Mouse (Mus musculus) urinary bladder, postnatal 25 days (tissue): ENCODE measurements at regions not wholly inside any gene's neighbourhood (a gene's known extent, or its start where the extent isn't known, plus 50 kb on each side); places are given as distances from the start of the nearest gene placed in this dataset.
"Not testable (repeated sequence)": the region's sequence is repeated elsewhere in the genome, so short reads cannot be mapped to it uniquely, and the experiment has no call there.

ENCODE experiments used
- DNase-seq: peaks from one replicate; pipeline ENCODE4 v3.0.0; 2022; ENCODE audit warnings: low spot score

DNA sequence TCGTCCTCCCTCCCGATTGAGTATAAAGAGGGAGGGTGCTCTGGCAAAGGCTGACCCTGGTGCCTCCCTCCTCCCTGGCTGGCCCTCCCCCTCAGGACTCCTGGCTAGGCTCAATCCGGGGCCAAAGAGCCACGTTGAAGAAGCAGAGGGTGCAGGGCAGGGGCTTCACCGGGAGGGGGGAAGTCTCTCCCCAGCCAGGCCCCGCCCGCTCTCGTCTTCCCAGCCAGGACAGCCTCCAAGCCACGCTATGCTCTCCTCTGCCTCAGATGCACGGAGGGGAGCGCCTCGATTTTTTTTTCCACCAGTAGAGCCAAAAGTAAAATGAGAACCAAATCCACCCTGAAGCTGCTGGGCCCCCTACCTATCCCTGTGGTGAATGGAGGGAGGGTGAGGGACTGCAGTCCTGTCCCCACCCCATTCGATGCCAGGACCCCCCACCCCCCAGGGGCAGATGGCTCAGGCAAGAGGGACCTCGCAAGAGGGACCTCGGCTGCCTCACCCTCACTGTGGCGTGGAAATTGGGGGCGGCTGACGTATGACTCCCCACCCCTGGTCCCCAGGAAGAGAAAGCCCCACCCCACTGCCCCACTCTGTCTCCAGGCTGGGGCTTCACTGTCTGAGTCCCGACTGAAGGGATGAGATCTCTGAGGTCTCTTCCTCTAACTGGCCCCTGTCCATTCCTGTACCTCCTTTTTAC lies 53.2 kb upstream of the Col1a1 start:
- peak; percentile 29 for DNase-seq

DNA sequence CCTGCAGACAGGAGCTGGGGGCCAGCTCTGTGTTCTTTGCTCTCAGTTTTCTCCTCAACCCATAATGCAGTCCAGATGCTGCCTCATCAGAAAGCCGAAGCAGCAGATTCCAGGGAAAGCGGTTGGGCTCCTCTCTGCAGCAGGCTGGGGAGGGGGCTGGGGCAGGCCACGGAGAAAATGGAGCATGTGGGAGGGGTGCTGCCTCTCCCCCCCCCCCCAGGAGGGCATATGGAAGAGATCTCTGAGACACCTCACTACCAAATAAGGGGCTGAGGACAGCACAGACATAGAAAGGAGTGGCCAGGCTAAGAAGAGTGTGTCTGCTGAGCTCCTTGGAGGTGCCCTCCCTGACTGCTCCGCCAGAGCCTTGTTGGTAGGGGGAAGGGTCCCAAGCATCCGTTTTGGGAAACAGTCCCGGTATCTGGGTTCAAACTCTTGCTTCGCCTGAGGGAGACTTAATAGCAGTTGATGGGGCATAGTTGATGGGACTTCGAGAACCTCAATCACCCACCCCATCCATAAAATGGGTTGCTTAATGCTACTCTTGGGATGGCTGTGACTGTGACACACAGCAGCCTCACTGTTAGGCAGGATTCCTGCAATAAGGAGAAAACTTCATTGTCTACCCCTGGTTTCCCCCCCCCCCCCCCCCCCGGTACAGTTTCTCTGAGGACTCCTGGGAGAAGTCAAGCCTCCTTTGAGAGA lies 53.9 kb upstream of the Col1a1 start:
- no peak for DNase-seq

DNA sequence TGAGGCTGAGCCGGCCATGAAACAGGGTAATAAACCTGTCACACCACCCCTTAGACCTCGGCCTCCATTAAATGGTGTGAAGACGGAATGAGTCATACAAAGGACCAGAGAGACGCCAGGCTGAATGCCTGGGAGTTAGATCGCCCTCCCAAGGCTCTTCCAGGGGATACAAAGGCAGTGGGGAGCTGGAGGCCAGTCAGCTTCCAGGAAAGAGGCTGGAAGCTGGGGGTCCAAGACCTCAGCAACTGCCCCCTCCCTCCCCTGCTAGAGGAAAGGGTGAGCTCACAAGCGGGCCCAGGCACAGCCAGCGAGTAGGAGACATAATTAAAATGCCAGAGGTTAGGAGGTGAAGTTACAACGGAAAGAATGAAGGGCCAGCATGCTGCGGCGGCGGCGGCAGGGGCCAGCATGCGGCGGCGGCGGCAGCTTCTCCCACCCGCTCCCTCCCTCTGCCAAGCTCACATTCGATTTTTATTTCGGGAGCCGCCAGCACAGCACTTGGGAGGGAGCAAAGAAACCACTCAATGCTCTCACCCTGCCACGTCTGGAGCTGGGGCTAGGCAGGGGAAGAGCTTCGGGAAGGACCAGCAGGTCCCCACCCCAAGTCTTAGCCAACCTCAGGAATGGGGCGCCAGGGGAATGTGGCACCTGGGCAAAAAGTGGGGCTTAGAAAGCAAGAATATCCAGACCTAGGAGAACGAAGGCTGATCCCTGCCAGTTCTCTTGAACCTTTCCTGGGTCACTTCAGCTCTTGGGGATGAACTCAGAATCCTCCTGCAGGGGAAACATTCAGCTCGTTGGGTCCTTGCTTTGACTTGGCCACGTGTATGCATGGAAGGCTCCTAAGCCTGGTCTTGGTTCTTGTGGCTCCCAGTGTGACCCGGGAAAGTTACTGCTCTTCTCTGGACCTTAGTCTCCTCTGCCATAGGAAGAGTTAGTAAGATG lies 54.9 kb upstream of the Col1a1 start:
- DNase-seq, result peak; percentile 19

DNA sequence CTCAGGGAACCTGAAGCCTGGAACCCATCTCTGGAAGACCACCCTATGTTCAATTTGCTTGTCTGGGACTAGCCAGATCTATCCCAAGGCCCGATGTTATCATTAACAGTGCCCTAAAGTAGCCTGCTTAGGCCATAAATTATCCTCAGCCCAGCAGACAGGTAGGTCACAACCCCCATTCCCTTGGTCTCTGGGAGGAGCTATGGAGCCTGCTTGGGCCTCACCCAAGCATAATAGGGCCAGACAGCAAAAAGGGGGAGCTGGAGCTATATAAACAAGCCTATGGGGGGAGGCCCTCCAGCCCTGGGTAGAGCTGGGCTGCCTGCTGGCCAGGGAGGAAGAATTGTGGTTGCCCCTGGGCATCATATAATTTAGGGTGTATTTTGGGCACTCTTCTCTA lies 59.3 kb upstream of the Col1a1 start:
- DNase-seq, result no peak

DNA sequence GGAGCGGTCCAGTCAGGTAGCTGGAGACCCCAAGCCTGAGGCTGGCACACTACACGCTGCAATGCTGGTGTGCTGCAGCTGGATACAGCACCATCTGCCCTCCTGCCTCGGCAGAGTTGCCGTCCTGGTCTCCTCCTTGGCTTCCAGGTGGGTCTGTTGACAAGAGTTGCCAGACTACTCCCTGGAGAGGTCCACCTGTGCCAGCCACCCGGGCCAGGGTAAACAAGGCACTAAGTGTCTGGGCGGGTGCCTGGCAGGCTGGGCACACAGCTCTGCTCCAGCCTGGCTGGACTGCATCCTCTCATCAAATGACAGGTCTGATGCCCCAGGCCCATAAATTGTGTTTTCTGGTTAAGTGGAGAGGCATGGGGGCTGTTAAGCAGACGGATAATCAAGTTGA lies 61.0 kb upstream of the Col1a1 start:
- no peak for DNase-seq

DNA sequence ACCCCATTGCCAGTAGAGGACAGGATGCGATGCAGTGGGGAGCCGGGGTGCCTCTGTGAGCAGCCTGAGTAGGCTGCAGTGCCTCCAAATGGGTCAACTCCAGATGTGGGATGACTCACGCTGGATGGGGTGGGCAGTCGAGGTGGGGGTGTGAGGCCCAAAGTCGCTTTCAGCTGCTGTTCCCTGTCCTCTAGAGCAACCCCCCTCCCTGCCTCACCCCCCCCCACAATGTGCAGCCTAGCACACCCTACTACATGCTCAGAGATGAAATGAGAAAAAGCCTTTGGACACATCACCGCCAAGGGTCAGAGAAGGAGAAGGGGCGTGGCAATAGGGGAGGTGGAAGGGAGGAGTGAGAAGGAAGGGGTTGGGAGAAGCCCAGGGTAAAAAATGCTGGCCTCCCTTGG lies 61.9 kb upstream of the Col1a1 start:
- peak; percentile 23 for DNase-seq

DNA sequence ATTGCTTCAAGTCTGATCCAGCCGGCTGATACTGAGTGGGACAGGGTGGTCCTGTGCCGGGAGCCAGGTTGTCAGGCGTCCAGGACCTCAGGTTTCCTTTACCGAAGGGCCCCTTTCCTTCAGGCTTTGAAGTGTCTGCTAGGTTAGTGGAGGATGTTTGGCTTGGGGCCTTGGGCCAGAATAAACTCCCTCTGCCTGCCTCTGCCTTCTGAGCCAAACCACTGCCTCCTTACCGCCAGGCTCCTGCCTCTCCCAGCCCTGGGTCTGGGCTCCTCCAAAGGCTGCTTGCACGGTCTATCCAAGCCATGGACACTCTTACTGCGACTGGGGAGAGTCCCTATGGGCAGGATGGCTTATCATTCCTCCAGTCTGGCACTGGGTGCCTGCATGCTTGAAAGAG lies 62.3 kb upstream of the Col1a1 start:
- no peak for DNase-seq

DNA sequence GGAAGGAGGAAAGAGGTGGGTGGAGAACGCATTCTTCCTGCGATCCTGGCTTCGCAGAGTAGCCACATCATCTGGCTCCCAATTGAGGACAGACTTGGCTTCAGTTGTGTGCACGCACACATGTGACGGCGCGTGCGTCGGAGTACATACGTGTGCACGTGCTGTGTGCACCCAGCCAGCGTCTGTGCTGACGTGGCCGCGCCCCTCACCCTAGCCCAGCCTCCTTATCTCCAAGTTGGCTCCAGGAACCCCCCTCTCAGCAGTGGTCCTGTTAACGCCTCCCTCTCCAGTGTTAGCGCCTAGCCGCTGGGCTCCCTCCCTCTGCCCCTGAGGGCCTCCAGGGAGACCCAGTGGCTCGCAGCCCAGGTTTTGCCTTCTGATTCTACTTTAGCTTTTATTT lies 63.1 kb upstream of the Col1a1 start:
- DNase-seq, result peak; percentile 47

DNA sequence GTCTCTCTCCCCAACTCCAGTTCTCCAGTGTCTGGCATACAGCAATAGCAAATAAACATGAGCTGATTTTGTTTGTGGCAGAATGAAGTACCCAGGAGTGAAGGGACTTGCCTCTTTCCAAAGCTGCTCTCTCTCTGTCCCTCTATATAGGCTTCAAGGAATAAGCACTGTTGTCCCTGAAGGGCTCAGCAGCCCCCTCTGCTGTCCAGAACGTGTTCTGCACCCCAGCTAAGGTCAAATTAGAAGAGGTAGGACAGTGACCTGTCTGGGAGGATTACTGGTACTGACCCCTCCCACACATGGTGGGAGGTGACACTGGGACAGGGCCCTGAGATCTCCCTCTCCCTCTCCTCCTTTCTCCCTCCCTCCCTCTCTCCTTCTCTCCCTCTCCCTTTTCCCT lies 65.7 kb upstream of the Col1a1 start:
- DNase-seq, result peak; percentile 60

DNA sequence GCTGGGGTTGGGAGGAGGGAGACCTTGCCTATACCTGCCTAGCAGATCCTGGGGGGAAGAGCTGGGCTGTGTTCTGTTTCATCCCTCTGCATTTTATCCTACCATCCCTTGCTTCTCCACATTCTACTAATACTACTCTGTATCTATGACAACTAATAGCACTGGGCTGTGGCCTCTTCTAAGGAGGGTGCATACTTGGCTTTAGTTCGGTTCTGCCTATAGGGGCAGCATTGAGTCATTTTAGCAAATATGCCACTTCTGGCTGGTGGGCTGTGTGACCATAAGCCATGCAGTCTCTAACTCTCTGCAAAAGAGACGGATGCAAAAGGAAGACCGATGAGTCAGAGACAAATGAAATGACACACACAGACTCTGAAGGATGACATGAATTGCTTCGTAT lies 66.2 kb upstream of the Col1a1 start:
- DNase-seq, result not testable (repeated sequence)

DNA sequence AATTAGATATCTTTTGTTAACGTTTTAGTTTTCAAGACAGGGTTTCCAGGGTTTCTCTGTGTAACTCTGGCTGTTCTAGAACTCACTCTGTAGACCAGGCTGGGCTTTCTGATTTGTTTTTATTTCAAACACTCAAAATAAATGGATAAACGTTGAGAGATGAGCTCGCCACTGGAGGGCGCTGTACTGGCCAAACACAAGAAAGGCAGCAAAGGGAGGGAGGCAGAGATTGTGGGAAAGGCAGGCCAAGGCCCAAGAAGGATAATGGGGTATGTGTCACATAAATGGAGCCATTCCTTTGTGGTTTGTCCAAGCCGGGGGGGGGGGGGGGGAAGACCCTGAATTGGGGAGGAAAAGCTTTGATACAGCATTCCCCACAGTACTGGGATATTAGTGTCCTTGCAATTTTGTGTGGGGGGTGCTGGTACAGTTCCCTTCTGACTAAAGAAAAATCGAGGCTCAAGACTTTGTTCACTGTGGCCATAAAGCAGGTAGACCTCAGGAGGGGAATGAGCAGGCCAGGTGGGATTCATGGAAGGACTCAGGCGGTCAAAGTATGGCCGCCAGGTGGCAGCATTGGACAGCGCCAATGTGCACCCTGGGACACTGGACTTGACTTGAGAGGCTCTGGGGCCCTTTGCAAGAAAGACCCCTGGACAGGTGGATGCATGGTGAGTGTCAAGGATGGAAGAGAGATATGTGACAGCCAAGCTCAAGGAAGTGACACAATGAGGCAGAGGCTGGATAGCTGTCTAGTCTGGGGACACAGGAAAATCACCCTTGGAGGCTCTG lies 69.7 kb upstream of the Col1a1 start:
- peak; percentile 80 for DNase-seq

DNA sequence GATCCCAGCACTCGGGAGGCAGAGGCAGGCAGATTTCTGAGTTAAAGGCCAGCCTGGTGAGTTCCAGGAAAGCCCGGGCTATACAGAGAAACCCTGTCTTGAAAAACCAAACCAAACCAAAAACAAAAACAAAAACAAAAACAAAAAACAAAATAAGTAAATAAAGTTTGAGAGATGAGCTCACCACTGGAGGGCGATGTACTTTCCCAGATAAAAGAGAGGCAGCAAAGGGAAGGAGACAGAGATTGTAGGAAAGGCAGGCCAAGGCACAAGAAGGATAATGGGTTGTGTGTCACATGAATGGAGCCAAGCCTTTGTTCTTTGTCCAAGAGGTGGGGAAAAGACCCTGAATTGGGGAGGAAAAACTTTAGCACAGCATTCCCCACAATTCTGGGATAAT lies 67.6 kb upstream of the Tmem92 start:
- no peak for DNase-seq

DNA sequence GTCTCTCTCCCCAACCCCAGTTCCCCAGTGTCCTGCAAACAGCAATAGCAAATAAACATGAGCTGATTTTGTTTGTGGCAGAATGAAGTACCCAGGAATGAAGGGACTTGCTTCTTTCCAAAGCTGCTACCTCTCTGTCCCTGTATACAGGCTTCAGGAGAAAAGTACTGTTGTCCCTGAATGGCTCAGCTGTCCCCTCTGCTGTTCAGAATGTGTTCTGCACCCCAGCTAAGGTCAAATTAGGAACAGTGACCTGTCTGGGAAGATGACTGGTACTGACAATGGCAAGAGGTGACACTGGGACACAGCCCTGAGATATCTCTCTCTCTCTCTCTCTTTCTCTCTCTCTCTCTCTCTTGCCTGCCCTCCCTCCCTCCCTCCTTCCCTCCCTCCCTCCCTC lies 56.6 kb upstream of the Tmem92 start:
- DNase-seq, result no peak

DNA sequence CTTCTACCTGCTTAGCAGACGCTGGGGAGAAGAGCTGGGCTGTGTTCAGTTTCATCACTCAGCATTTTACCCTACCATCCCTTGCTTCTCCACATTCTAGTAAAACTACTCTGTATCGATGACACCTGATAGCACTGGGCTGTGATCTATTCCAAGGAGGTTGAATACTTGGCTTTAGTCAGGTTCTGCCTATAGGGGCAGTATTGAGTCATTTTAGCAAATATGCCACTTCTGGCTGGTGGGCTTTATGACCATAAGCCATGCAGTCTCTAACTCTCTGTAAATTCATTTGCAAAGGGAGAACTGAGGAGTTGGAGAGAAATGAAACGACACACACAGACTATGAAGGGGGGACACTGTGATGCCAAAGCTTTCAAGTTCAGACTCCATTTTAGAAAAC lies 55.6 kb upstream of the Tmem92 start:
- no peak for DNase-seq

DNA sequence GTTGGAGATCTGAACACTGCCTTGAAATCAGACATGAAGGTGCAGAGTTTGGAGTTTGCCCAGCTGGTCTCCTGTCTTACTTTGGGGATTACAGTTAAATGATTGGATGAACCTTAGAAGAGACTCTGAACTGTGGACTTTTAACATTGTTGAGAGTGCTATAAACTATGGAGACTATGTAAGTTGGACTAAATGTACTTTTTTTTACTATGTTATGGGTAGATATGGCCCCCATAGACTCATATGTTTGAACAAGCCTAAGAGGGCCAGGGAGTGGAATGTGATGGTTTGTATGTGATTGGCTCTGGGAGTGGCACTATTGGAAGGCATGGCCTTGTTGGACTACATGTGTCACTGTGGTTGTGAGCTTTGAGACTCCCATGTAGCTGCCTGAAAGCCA lies 53.8 kb upstream of the Tmem92 start:
- DNase-seq, result no peak

DNA sequence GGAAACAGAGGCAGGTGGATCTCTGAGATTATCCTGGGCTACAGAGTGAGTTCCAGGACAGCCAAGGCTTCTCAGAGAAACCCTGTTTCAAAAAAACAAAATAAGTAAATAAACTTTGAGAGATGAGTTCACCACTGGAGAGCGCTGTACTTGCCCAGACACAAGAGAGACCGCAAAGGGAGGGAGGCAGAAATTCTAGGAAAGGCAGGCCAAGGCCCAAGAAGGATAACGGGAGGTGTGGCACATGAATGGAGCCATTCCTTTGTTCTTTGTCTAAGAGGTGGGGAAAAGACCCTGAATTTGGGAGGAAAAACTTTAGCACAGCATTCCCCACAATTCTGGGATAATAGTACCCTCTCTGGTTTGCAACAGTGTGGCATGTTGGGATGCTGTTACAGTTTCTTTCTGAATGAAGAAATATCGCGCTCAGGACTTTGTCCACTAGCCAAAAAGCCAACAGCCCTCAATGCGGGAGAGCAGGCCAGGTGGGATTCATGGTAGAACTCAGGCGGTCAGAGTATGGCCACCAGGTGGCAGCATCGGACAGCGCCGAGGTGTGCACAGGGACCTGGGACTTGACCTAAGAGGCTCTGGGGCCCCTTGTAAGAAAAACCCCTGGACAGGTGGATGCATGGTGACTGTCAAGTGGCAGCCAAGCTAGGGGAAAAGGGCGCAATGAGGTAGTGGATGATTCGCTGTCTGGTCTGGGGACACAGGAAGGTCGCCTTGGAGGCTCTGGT lies 49.9 kb upstream of the Tmem92 start:
- peak; percentile 62 for DNase-seq
